Mouse (Mus musculus): ENCODE data around the gene Arfgap3. TPM values are rescaled to one million over a fixed set of nuclear protein-coding genes. Genes with fewer than 3 reads are reported as not detected.
"Not testable (repeated sequence)": the region's sequence is repeated elsewhere in the genome, so short reads cannot be mapped to it uniquely, and the experiment has no call there.

Gene Arfgap3
- total RNA-seq, 2 experiments from 2014 or later, result 8.7 to 10.3 TPM

DNA sequence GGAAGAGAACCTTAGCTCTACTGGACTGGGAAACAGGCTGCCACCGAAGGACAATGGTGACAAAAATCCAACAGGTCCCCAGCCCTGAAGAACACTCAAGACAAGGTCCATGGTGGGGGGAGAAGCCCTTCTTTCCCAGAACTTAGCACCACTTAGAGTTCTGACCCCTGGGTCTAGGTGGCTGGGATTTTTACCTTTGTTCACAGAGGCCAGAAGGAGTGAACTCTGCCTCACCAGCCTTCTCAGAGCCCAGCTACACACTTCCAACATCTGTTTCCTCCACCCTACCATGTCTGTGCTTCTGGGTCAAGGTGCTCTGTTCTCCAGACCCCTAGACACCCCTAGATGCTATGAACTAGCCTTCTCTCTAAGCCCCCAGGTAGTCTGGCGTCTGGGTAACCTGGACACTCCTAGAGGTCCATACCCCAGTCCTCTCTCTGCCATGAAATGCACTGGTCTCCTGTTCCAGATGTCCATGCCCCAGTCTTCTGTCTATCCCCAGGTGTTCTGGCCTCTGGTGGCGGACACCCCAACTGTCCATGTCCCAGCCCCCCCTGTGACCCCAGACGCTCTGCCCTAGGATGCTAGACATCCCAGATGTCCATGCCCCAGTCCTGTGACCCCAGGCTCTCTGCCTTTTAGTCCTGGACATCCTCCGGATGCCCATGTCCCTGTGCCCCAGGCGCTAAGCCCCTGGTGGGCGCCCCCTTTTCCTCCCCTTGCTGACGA lies 658 bp downstream of the Arfgap3 start:
- DNase-seq (ENCODE audit: low spot score), result no peak
- intact Hi-C loops (cut with DNase I), result no loop called here

DNA sequence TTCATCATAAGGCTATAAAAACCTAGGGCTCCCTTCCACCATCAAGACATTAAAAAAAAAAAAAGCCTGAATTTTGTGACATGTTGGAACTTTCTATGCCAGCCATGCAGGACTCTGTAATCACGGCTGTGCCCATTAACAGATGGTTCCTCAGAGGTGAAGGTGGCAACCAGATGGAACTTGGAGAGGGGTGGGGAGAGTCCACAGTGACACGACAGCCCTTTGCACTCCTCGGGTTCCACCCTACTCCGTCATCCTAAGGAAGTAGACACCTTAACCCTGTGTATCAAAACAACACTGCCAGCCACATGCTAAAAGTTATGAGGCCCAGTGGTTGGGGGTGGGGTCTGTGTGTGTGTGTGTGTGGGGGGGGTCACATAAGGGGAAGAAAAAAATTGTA lies 1.3 kb downstream of the Arfgap3 start:
- intact Hi-C loops (cut with DNase I), result no loop called here
- DNase-seq (ENCODE audit: low spot score), result no peak

DNA sequence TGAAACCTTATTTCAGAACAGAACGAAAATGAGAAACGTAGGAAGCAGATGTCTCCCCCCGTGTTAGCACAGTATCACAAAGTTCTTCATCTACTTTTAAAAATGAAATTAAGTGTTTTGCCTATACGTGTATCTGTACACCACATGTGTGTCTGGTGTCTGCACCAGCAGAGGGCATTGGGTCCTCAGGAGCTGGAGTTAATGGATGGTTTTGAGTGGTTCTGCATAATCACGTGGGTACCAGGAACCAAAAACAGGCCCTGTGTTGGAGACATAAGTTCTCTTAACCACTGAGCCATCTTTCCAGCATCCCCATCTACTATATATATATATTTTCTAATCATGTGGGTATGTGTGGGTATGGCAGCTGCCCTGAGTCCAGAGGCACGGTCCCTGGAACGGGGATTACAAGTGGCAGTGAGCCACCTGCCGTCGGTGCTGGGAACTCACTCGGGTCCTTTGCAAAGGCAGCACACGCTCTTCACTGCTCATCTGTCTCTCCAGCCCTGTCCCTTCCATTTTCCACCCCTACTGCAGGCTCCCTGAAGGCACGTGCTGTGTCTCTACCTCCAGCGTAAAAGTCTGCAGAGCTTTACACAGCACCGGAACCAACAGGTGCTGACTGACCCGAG lies 4.0 kb downstream of the Arfgap3 start:
- no peak for DNase-seq (ENCODE audit: low spot score)
- intact Hi-C loops (cut with DNase I), result no loop called here

DNA sequence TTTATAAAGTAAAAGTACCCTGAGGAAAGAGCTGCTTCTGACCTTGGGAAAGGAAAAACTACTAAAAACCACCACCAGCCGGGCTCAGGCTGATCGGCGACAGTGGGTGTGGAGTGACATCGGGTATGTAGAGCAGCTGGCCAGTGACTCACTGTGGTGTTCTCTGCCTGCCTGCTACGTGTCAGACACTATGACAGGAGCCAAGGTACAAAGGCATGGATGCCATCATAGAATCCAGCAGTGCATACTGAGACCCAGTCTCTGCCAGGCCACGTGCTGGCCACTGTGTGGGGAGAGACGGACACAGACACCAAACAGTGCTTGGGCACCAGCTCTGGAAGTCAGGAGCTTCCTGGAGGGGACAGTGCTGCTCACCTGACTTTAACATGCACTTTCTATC lies 5.1 kb downstream of the Arfgap3 start:
- intact Hi-C loops (cut with DNase I), result no loop called here
- DNase-seq (ENCODE audit: low spot score), result no peak

DNA sequence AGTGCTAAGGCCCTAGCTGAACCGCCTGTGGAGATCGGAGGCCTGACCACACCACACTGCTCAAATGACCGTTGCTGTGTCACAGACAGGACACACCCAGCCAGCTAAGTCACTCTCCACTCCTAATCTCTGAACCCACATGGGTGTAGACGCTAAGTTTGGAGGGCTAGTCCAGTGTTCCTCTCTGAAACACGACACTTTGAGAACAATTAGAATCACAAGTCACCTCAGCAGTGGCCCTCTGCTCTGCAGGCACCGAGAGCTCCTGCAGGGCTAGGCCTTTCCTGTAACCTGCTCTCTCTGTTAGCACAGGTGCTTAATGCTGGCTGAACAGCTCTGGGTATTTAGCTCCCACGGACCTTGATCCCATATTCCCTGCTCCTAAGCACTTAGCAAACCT lies 5.9 kb downstream of the Arfgap3 start:
- DNase-seq (ENCODE audit: low spot score), result peak; percentile 10
- intact Hi-C loops (cut with DNase I), result no loop called here

DNA sequence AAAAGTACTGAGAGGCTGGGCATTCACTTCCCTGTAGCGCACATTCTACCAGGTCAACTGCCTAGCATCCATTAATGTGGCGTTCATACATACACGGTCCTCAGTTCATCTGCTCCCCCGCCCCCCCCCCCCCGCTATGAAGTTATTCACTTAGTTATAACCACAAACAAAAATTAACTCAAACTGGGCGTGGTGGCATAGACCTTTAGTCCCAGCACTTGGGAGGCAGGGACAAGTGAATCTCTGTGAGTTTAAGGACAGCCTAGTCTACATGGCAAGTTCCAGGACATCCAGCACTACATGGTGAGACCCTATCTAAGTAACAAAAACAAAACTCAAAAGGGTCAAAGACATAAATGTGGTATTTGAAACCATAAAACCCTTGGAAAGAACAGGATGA lies 11.1 kb downstream of the Arfgap3 start:
- intact Hi-C loops (cut with DNase I), result no loop called here
- no peak for DNase-seq (ENCODE audit: low spot score)

DNA sequence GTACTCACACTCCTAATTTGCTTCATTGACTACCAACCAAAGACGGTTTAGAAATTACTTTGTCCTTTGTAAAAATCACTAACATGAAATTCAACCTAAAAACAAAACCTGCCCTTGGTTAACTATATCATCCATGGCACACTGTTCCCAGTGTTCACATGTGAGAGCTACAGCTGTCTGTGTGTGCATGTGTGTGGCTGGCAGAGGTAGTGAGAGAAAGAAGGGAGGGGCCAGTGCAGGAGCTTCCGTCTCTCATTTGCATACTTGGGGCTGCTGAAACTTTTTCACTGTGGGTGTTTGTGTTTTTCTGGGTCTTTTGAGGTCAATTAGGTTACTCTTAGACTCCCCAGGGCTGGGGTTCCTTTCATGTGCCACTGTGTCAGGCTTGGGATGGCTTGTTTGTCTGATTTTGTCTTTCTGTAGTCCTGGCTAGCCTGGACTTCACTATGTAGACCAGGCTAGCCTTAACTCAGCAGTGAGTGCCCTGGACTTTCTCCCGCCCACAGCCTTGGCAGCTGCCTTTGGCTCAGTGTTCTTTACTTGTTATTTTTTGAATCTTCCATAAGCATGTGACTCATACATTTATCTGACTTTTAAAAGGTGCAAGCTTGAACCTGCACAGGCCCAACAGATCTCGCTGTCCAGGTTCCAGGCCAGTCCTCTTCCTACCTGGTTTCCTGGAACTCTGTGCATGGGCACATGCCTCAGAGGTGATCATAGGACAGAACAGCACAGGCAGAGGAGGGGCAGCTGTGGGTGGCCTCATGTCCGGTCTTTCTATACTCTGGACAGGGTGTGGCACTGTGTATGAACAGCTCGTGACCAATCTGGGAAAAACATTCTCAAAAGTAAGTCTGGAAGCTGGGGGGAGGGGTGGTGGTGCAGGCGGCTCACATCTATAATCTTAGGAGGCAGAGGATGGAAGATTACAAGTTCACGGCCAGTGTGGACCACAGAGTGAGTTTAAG lies 11.9 kb downstream of the Arfgap3 start:
- intact Hi-C loops (cut with DNase I), result no loop called here
- DNase-seq (ENCODE audit: low spot score), result no peak

DNA sequence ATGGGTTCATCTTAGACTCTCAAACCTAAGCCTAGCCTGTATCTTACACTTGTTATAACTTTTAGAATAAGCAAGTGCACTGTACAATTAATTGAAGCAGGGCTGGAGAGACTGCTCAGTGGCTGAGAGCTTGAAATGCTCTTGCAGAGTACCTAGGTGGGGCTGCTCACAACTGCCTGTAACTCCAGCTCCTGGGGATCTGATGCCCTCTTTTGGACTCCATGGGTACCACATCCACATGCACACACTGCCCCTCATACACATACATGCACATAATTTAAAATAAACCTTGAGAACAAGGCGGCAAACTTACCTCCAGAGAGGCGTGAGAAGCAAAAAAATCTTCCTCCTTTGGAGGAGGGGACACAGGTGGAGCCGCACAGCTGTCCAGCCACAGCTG lies 17.7 kb downstream of the Arfgap3 start:
- no peak for DNase-seq (ENCODE audit: low spot score)
- intact Hi-C loops (cut with DNase I), result no loop called here

DNA sequence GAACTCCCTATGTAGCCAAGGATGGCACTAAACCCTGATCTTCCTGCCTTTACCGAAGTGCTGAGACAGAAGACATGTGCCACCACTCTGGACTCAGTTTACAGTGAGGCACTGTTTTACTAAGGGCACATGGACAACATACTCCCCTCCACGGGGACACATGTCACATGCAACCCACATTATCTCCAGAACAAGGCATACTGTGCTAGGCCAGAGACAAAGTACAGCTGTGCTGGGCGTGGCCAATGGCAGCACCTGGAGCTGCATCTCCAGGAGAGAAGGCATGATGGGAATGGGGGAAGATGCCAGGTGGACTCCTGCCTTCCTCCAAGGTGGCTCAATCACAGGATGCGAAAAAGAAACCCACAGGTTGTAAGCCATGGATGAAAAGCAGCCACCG lies 21.1 kb downstream of the Arfgap3 start:
- DNase-seq (ENCODE audit: low spot score), result no peak
- intact Hi-C loops (cut with DNase I), result no loop called here

DNA sequence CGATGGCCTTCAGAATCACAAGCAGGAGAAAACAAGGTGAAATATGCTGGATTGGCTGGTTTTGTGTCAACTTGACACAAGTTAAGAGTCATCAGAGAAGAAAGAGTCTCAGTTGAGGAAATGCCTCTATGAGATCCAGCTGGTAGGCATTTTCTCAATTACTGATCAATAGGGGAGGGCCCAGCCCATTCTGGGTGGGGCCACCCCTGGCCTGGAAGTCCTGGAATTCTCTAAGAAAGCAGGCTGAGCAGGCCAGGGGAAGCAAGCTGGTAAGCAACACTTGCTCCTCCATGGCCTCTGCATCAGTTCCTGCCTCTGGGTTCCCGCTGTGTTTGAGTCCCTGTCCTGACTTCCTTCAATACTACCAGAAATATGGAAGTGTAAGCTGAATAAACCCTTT lies 27.0 kb downstream of the Arfgap3 start:
- no peak for DNase-seq (ENCODE audit: low spot score)
- intact Hi-C loops (cut with DNase I), result no loop called here

DNA sequence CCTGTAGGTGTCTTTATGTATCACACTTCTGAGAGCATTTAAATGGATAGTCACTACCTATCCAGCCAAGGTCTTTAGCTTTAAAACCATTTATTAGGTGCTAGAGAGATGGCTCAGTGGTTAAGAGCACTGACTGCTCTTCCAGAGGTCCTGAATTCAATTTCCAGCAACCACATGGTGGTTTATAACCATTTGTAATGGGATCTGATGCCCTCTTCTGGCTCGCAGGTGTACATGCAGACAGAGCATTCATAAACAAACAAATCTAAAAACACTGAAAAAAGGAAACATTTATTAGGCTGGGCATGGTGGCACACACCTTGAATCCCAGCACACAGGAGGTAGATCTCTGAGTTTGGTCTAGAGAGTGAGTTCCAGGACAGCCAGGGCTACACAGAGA lies 35.1 kb downstream of the Arfgap3 start:
- intact Hi-C loops (cut with DNase I), result loop anchor here (2.0 kb wide), 1 partner anchor 104 kb away; no protein-coding TSS in a partner anchor

DNA sequence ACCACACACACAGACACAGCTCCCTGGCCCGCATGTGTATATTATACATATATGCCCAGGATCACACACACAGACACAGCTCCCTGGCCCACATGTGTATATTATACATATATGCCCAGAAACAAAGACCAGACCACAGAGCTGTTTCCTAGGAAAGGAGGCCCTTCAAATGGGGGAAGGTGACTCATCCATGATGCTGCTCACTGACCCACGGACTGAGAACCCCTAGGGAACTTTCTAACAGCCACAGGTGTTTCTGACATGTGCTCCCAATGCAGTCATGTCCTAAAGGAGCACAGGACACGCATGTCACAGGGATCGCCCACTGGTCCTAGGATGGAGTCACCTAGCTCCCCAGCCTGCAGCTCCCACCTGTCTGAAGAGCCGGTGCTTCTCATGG lies 40.2 kb downstream of the Arfgap3 start:
- no peak for DNase-seq (ENCODE audit: low spot score)
- intact Hi-C loops (cut with DNase I), result no loop called here

More for the DNA sequence above, 35.1 kb downstream of the Arfgap3 start:
- DNase-seq (ENCODE audit: low spot score), result no peak

DNA sequence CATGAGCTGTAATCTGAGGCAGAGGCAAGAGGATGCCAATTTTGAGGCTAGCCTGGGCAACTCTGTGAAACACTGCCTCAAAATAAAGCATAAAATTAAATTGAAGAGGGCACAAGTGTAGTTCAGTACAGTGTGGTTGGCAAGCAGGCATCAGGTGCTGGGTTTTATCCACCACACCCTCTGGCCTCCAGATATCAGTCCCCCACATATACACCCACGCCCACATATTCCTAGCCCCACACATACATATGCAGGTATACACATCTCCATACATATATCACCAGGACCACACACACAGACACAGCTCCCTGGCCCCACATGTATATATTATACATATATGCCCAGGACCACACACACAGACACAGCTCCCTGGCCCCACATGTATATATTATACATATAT lies 41.3 kb downstream of the Arfgap3 start:
- intact Hi-C loops (cut with DNase I); DNase-seq (ENCODE audit: low spot score): not testable (repeated sequence)

DNA sequence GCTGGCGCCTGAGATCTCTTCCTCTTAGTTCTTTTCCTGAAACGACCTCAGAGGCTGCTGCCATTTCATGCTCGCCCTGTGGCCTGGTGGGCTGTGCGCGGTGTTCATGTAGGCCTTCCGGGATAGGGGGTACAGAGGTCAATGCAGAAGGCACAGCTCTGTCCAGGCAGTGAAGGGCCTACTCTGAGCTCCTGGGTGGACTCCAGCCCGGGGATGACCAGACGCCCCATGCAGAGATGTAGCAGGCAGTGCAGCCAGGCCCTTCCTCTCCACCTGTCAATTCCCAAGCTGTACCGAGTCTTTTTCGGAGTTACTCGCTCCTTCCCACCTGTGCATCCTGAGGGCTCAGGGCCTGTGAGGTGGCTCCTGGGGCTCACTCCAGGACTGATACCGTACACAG lies 43.9 kb downstream of the Arfgap3 start:
- no peak for DNase-seq (ENCODE audit: low spot score)
- intact Hi-C loops (cut with DNase I), result no loop called here

DNA sequence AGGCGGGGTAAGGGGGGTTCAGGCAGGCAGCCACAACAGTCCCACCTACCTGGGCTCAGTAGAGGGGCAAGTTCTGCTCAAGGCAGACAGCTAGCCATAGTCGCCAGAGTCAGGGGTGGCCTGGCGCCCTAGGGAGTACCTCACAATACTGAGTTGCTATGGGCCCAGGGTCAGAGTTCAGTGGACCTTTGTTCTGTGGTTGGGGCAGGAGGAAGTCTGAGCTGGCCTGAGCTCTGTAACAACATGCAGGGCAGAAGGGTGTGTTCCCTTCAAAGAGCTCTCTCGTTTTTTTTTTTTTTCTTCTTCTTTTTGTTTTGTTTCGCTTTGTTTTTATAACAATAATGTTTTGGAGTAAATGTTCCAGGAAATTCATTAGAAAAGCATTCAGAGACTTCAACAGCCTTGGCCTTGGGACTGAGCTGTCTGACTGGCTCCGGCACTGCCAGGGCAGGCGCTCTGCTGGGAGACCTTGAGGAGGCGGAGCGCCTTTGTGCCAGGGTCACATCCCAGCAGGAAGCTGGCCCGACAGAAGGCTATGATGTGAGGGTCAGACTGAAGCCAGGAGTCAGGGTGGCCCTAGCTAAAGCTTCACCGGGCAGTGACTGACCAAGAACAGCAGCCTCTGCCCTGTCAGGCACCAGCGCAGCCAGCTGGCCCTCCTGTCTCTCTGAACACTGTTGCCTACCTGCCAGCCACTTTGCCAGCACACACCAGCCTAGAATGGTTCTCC lies 44.7 kb downstream of the Arfgap3 start:
- peak; percentile 66 for DNase-seq (ENCODE audit: low spot score)
- intact Hi-C loops (cut with DNase I), result no loop called here

DNA sequence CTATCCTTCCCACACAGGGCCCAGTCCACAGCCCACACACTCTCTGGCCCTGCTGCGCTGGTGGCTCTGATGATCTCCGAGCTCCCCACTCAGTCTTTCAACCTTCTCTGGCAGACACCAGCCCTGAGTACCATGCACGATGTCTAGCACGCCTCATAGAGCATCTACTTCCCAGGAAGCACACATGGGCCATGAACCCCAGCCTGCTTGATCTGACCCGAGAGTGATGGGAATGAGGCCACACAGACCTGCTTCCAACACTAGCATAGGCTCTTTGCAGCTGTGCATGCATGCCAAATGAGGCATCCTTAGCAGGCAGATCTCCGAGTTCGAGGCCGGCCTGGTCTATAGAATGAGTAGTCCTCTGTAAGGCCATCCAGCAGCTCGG lies 45.2 kb downstream of the Arfgap3 start:
- intact Hi-C loops (cut with DNase I), result no loop called here

DNA sequence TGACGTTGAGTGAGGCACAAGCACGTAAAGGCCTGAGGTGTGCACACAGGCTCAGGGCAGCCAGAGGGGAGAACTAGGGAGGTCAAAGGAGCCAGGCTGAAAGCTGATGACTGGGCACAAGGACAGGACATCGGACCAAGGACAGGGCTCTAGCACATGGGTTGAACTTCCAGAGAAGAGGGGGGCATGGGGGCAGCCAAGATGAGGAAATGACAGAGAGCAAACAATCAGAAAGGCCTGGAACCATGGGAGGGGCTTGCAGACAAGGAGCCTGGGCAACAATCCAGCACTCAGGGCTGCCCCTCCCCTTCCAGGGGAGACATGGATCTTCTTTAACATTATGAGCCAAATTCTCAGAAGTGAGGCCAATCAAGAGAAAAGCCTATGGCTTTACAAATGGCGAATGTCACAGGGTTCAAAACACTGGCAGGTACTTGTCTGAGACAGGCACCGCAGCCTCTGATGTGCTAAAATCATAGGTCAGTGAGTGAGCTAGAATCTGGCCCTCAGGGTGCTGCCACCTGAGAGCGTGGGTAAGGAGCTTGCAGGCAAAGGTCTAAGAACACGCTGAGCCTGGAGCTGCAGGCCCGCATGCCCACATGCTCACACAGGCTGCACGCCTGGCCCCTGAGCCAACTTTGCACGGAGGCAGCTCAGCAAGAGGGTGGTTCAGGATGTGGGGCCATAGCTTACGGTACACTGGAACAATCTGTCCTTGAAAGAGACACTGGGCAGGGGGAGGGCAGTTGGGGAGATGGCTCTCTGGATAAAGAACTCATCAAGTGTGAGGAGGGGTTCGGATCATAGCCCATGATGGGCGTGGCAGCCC lies 46.2 kb downstream of the Arfgap3 start:
- DNase-seq (ENCODE audit: low spot score), result no peak
- intact Hi-C loops (cut with DNase I), result no loop called here

More for the DNA sequence above, 45.2 kb downstream of the Arfgap3 start:
- no peak for DNase-seq (ENCODE audit: low spot score)

DNA sequence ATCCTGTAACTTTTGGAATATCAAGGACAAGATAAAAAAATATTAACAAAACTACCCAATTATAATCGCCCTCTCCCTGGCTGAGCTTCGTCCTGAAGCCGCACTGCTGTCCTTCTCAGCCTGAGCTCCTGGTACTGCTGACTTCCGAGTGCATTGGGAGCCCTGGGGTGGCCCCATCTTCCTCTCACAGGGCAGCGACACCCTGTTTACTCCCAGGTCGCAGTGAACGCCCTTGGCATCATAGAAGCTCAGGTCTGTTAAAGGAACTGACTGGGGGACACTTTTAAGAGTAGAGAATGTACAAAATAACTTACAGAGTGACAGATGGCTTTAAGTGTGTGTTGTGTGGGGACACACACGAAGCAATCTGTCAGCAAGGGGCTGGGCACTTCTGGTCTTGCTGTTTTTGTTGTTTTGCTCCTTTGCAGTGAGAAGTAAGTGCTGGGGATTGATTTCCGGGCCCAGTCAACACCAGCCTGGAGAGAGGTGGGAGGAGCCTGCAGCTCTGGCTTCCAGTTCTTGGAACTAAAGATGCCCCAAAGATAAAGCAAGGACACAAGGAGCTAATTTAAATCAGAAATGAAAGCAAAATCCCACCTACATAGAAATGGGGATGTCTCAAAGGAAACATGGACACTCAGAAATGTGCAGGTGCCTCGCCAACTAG lies 50.0 kb downstream of the Arfgap3 start:
- DNase-seq (ENCODE audit: low spot score), result no peak
- intact Hi-C loops (cut with DNase I), result loop anchor here (5.0 kb wide), 1 partner anchor 48 kb away; the partner anchor contains the start of gene A4galt
